In the genomic region with DNA sequence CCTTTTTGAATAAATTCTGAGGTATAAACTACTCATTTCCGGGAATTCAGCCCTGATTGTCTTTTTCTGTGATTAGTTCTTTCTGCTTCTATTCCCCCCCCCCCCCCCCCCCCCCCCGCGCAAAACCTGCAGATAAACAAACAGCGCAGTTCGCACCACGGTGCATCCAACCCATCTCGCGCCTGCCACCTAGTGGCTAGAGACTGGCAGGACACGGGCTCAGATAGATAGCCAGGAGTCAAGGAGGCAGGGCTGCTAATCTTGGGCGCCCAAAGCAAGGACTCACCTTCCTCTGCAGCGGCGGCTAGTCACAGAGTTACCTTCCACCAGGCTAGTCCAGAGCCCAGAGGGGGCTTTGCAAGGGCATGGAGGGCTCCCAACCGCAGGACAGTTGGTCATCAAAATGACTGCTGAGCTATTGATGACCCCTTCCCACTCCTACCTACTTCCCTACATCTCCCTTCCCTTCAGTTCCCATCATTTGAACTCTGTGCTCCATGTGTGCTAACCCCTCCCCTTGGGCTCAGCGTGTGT, we compare ENCODE assay signal across 8 mouse cellular contexts. TPM values are rescaled to one million over a fixed set of nuclear protein-coding genes. Genes with fewer than 3 reads are reported as not detected.
DNase-seq lines count a peak whose midpoint lies in the region; ATAC-seq and TF ChIP-seq lines count a peak whose summit lies in the region.

No protein-coding gene starts in this region.

- DNase-seq in 3T3-L1 (ENCODE audit: low read depth, low spot score) = peak; percentile 90
- DNase-seq in T-cell, adult 2 months (ENCODE audit: low spot score) = peak; percentile 75
- DNase-seq in cerebellum, postnatal 25 days = peak; percentile 88 to 94
- DNase-seq in gastrocnemius, postnatal 14 days = peak; percentile 75
- peak; percentile 82 for DNase-seq in kidney, adult 2 months
- DNase-seq in left cerebral cortex, postnatal 4 days = peak; percentile 87
- peak; percentile 84 for DNase-seq in stomach, postnatal 0 days (ENCODE audit: low spot score)

- H3K27me3 ChIP-seq in kidney, adult 2 months (replicated peaks; ENCODE audit: control insufficient read depth, insufficient read depth, low read length) = no peaks in the 10 kb centered on the region
- H3K27me3 ChIP-seq in neural tube, embryonic 12.5 days (replicated peaks) = peaks cover 21% of the 10 kb centered on the region; the same call in 1 of the 2 replicates
- peaks cover 3% of the 10 kb centered on the region; the same call in 1 of the 2 replicates for H3K27me3 ChIP-seq in stomach, postnatal 0 days (ENCODE audit: control insufficient read depth, insufficient read depth, low read length)

- TF ChIP-seq CTCF in kidney, adult 2 months (conservative IDR thresholded peaks at IDR 0.05; ENCODE audit: insufficient read depth, insufficient read length, low read depth, low read length) = peak; percentile 84
- peak; percentile 84 for TF ChIP-seq CTCF in stomach, postnatal 0 days (IDR thresholded peaks at IDR 0.05; ENCODE audit: low read depth)

- no peak overlapping the region for H3K27ac ChIP-seq in kidney, adult 2 months (ENCODE audit: insufficient read depth, low read depth, low read length)
- no peak overlapping the region for H3K27ac ChIP-seq in neural tube, embryonic 12.5 days
- H3K27ac ChIP-seq in stomach, postnatal 0 days (replicated peaks) = no peak overlapping the region

- TF ChIP-seq EP300 in stomach, postnatal 0 days (optimal IDR thresholded peaks at IDR 0.05) = no peak

- H3K4me1 ChIP-seq in kidney, adult 2 months (ENCODE audit: control insufficient read depth, insufficient read depth, low read length) = no peaks in the 10 kb centered on the region
- H3K4me1 ChIP-seq in neural tube, embryonic 12.5 days = no peaks in the 10 kb centered on the region
- H3K4me1 ChIP-seq in stomach, postnatal 0 days (replicated peaks; ENCODE audit: control insufficient read depth, insufficient read depth) = no peaks in the 10 kb centered on the region

- intact Hi-C loops in gastrocnemius, postnatal 14 days (cut with DNase I; ENCODE audit: low total_unique reads) = loop anchor here (5.0 kb wide), 1 partner anchor 148 kb away; no protein-coding TSS in a partner anchor
- intact Hi-C loops in left cerebral cortex, postnatal 4 days (cut with DNase I) = no loop called here

- no peak for TF ChIP-seq POLR2A in kidney, adult 2 months (IDR thresholded peaks at IDR 0.05; ENCODE audit: low read depth, low read length)

- H3K4me2 ChIP-seq in neural tube, embryonic 12.5 days (replicated peaks) = no peak overlapping the region
- no peak overlapping the region for H3K4me2 ChIP-seq in stomach, postnatal 0 days (replicated peaks; ENCODE audit: low read depth)

- no peaks in the 10 kb centered on the region for H3K36me3 ChIP-seq in kidney, adult 2 months (ENCODE audit: control insufficient read depth, insufficient read depth, low read length)
- H3K36me3 ChIP-seq in neural tube, embryonic 12.5 days = no peaks in the 10 kb centered on the region
- H3K36me3 ChIP-seq in stomach, postnatal 0 days (ENCODE audit: control insufficient read depth, insufficient read depth, low read length) = no peaks in the 10 kb centered on the region

- no peaks in the 10 kb centered on the region for H3K9me3 ChIP-seq in neural tube, embryonic 12.5 days
- H3K9me3 ChIP-seq in stomach, postnatal 0 days (ENCODE audit: control insufficient read depth, low read length) = no peaks in the 10 kb centered on the region

- WGBS in kidney, adult 2 months = 4% methylated on average over 14 of the region's 14 CpGs
- WGBS in neural tube, embryonic 12.5 days = 6% methylated on average over 12 of the region's 14 CpGs
- 9% methylated on average over 12 of the region's 14 CpGs for WGBS in stomach, postnatal 0 days

- 0 out of 2 replicates have a peak, but pooled peaks have one; percentile 7 for ATAC-seq in neural tube, embryonic 12.5 days (ENCODE audit: low FRiP score, low read depth)
- peak; percentile 78 for ATAC-seq in stomach, postnatal 0 days (ENCODE audit: low FRiP score, low TSS enrichment)

- H3K4me3 ChIP-seq in kidney, adult 2 months (ENCODE audit: insufficient read depth, low read depth, low read length) = no peak overlapping the region
- no peak overlapping the region for H3K4me3 ChIP-seq in neural tube, embryonic 12.5 days
- no peak overlapping the region for H3K4me3 ChIP-seq in stomach, postnatal 0 days (ENCODE audit: low read depth, low read length)

- H3K9ac ChIP-seq in neural tube, embryonic 12.5 days = no peak overlapping the region
- H3K9ac ChIP-seq in stomach, postnatal 0 days (ENCODE audit: low read length) = no peak overlapping the region

RNA-seq across cellular contexts. Expression of a gene that starts 20.8 kb away (rescaled TPM):
- 10 to 100 TPM in 1 of 2 experiments, 1 to 10 TPM in 1; 8.6 to 10.2 TPM for total RNA-seq in gastrocnemius, postnatal 14 days (2021)
- 11.8 and 12.4 TPM in 2 replicates for polyA plus RNA-seq in kidney, adult 2 months (2012; rRNA removed)
- total RNA-seq in left cerebral cortex, postnatal 4 days (2021) = 10 to 100 TPM; 58.7 to 60.3 TPM
- polyA plus RNA-seq in neural tube, embryonic 12.5 days (2016; fragmentation: Nextera tagmentation; extraction: Ambion mirVana) = 10.1 and 15.2 TPM in 2 replicates
- 5.3 and 6.7 TPM in 2 replicates for polyA plus RNA-seq in stomach, postnatal 0 days (2015; fragmentation: Nextera tagmentation; extraction: Ambion mirVana)

RNA-seq across cellular contexts. Expression of a gene that starts 38.2 kb away (rescaled TPM):
- not detected for total RNA-seq in gastrocnemius, postnatal 14 days (2021)
- polyA plus RNA-seq in kidney, adult 2 months (2012; rRNA removed) = 1.1 and 1.5 TPM in 2 replicates
- total RNA-seq in left cerebral cortex, postnatal 4 days (2021) = under 1 TPM in 1 of 2 experiments, not detected in 1; 0.64 TPM
- polyA plus RNA-seq in neural tube, embryonic 12.5 days (2016; fragmentation: Nextera tagmentation; extraction: Ambion mirVana) = 92.9 and 107 TPM in 2 replicates
- not detected in 2 replicates for polyA plus RNA-seq in stomach, postnatal 0 days (2015; fragmentation: Nextera tagmentation; extraction: Ambion mirVana)

RNA-seq across cellular contexts. Expression of a gene that starts 44.8 kb away (rescaled TPM):
- total RNA-seq in gastrocnemius, postnatal 14 days (2021) = 1 to 10 TPM; 9.2 TPM
- polyA plus RNA-seq in kidney, adult 2 months (2012; rRNA removed) = 4.8 and 6.0 TPM in 2 replicates
- total RNA-seq in left cerebral cortex, postnatal 4 days (2021) = 10 to 100 TPM; 18.0 to 19.2 TPM
- 23.7 and 24.1 TPM in 2 replicates for polyA plus RNA-seq in neural tube, embryonic 12.5 days (2016; fragmentation: Nextera tagmentation; extraction: Ambion mirVana)
- 19.2 and 19.7 TPM in 2 replicates for polyA plus RNA-seq in stomach, postnatal 0 days (2015; fragmentation: Nextera tagmentation; extraction: Ambion mirVana)

Comparison
In these comparisons a context has a peak if more than half of its experiments do, and no peak if none do; other contexts are left out.
1. RNA of a gene that starts 38.2 kb away (polyA plus RNA-seq): 92.9 to 107 TPM in neural tube, embryonic 12.5 days; 1.1 to 1.5 TPM in kidney, adult 2 months and not detected in stomach, postnatal 0 days; every median in the first group is over 10 times any median in the second.
2. Peak in every context shown above with its lines, with median percentiles within 50 percentile points of each other: DNase-seq.